Mouse (Mus musculus) spleen, embryonic (tissue): ENCODE results near the gene Mmp9.

Experiments
- CTCF ChIA-PET: fragments of 350-600 bp; sonication (Branson Sonifier 250); formaldehyde crosslinking; loops from one replicate; lab custom pipeline; 2022; lab: Charles Lee

Gene Mmp9

GRCm38 (mm10) chr2:164985962-164986361 is 45.4 kb downstream of the Mmp9 start:
- CTCF ChIA-PET, result no interaction called here

GRCm38 (mm10) chr2:164986371-164987027 is 45.9 kb downstream of the Mmp9 start:
- CTCF ChIA-PET, result no interaction called here

DNA sequence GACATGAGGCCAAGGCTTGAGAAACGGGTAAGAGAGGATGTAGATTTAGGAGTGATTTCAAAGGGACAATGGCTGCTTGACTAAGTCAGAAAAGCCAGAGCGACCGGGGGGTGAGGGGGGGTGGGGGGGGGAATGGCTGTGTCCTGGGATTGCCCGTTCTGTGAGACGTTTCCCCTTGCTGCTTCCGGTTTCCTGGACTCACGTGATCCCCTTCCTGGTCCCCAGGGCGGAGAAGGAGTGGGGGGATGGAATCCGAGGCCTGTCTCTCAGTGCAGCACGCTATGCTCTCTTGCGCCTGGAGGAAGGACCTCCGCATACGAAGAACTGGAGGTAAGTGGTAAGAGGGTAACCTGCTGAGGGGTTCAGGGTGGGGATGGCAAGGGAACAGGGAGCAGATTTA is 48.2 kb downstream of the Mmp9 start:
- CTCF ChIA-PET, result no interaction called here

DNA sequence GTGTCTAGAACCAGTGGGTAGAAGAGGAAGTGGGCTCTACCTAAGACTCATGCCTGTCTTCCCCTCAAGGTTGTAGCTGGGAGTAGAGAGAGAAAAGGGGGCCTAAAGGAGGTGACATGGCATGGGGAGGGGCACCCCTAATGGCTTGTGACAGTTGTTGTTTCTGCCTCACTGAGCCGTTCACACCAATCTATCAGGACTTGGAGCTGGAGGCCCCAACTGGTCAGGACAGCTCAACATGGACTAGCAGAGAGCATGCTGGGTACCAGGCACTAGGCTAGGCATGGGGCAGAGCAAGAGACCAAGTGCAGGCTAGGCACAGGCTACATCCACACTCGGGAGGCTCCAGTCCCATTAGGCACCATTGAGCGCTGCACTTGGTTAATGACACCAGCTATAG is 50.5 kb downstream of the Mmp9 start:
- CTCF ChIA-PET, result no interaction called here

GRCm38 (mm10) chr2:164991808-164992207 is 51.2 kb downstream of the Mmp9 start:
- CTCF ChIA-PET, result no interaction called here

DNA sequence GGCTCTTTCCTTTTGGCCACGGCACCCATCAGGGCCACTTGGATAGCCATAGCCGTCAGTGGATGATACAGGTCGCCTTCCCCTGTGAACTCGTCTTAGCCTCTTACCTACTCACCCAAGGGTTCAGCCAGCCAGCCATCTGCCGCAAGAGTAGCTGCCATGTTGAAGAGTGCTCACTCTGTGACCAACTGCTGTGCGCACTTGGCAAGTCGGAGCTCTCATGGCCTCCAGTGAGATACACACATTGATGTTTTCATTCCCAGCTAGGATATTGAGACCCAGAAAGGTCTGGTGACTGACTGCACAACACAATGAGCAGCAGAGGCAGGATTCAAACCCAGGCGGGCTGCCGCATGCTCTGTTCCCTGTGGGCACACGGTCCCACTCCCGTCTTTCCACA is 53.6 kb downstream of the Mmp9 start:
- CTCF ChIA-PET, result no interaction called here

GRCm38 (mm10) chr2:164994659-164995428 is 54.3 kb downstream of the Mmp9 start:
- CTCF ChIA-PET, result no interaction called here

GRCm38 (mm10) chr2:164995976-164996375 is 55.4 kb downstream of the Mmp9 start:
- CTCF ChIA-PET, result interaction anchor here (0.7 kb wide), 1 partner anchor 19 kb away, joined by 5 read pairs; no protein-coding TSS in a partner anchor

- CTCF ChIA-PET, result no interaction called here
These were observed 56.5 kb downstream of the Mmp9 start for GRCm38 (mm10) chr2:164996848-164997720.

GRCm38 (mm10) chr2:164997721-164998428 is 57.3 kb downstream of the Mmp9 start:
- CTCF ChIA-PET, result no interaction called here

DNA sequence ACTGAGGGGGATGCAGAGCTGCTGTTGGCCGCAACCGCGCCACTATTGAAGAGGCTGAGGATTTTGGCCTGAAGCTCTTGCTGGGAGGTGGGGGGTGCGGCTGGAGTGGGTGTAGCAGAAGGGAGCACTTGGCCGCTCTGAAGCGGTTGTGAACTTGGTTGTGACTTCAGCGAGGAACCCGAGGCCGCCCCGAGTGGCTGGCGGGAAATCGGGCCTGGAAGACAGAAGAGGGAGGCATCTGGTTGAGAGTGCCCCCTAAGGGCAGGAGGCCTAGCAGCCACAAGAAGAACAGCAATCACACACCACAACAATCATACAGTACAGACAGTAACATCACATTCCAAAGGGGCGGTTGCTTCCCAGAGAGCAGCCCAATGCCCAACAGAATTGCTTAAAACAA is 61.4 kb downstream of the Mmp9 start:
- CTCF ChIA-PET, result no interaction called here

- CTCF ChIA-PET, result no interaction called here
These were observed 62.5 kb downstream of the Mmp9 start for GRCm38 (mm10) chr2:165003108-165003507.

DNA sequence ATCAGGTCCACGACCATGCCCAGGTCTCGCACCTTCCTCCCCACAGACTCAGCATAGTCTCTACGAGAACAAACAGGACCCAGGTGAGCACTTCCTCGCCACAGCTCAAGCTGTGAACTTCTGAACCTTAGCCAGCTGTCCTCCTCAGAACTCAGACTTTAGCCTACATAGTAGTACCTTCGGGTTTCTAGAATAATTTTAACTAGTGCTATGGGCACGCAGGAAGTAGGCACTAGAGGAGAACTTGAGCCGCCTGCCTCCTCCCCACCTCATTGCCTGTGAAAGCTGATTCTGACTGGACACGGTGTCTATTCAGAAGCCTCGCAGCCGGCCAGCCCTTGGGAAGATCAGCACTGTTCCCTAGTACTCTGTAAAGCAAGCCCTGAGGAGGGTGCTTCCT is 63.7 kb downstream of the Mmp9 start:
- CTCF ChIA-PET, result no interaction called here
